Mouse (Mus musculus): ENCODE measurements around the gene Ap4s1. TPM values are rescaled to one million over a fixed set of nuclear protein-coding genes. Genes with fewer than 3 reads are reported as not detected.
A peak's percentile ranks its signal among the peaks of the same experiment; 100 is the strongest.
"Not testable (repeated sequence)": the region's sequence is repeated elsewhere in the genome, so short reads cannot be mapped to it uniquely, and the experiment has no call there.

Gene Ap4s1
- 37.8 and 38.5 TPM in 2 replicates for polyA plus RNA-seq (2014; fragmentation: Nextera tagmentation; extraction: Ambion mirVana)

DNA sequence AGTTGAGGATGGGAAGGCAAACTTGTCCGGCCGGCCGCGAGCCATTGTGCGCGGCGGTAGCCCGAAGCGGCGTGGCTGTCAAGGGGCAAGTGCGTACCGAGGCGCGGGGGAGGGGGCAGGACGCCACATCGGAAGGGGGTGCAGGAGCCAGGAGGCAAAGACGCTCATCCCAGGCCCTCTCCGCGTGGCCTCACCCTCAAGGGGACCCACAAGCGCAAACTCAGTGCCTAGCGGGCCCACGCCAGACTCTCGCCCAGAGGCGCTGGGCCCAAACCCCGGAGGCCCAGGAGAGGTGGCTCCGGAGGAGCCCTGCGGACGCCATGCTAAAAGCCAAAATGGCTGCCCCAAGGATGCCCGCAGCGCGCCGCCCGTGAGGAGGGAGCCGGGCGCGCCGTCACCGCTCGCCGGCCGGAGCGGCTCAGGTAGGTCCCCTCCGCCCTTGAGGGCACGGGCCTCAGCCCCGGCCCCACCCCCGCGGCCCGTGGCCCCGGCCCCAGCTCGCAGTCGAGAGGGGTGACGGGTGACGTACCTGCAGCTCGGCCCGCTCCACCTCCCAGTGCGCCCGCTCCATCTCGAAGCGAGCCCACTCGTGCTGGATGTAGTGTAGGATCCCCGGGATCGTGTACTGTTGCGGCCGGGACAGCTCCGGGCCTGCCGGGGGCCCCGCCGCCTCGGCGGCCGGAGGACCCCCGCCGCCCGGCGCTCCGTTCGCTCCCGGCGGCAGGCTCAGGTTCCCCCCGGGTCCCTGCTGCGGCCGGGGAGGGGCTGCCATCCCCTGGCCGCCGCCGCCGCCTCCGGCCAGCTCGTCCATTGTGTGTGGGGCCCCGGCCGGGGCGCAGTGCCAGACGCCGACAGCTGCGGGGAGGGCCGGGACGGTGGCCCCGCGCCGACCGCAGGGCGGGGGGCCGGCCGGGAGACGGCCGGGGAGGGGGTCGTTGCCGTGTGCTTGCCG is at the start of gene Ap4s1:
TSS of gene Ap4s1 (plus strand) at position 141 of the 952 bp plus-strand sequence.
- ATAC-seq (ENCODE audit: insufficient number of reproducible peaks, low FRiP score, low TSS enrichment, low read depth) = peak; percentile 83
- peak; percentile 82 for DNase-seq (ENCODE audit: low spot score)
- under 1% methylated on average over 88 of the region's 108 CpGs for WGBS
- H3K4me1 ChIP-seq (ENCODE audit: control insufficient read depth, insufficient read depth, low read length) = no peaks in the 10 kb centered on the region
- no peaks in the 10 kb centered on the region for H3K36me3 ChIP-seq (ENCODE audit: control insufficient read depth, insufficient read depth, low read length)
- H3K4me3 ChIP-seq (ENCODE audit: low read depth, low read length) = peak within 1 kb of the TSS; percentile 80
- H3K27me3 ChIP-seq (ENCODE audit: control insufficient read depth, insufficient read depth, low read length) = no peaks in the 10 kb centered on the region
- no peaks in the 10 kb centered on the region for H3K9me3 ChIP-seq (ENCODE audit: control insufficient read depth, low read length)
- peak within 1 kb of the TSS; percentile 68 for H3K4me2 ChIP-seq (ENCODE audit: low read depth, severe bottlenecking)
- peak within 1 kb of the TSS; percentile 99 for H3K9ac ChIP-seq (ENCODE audit: low read length)
- H3K27ac ChIP-seq (replicated peaks; ENCODE audit: low read depth, low read length) = peak within 1 kb of the TSS; percentile 100

DNA sequence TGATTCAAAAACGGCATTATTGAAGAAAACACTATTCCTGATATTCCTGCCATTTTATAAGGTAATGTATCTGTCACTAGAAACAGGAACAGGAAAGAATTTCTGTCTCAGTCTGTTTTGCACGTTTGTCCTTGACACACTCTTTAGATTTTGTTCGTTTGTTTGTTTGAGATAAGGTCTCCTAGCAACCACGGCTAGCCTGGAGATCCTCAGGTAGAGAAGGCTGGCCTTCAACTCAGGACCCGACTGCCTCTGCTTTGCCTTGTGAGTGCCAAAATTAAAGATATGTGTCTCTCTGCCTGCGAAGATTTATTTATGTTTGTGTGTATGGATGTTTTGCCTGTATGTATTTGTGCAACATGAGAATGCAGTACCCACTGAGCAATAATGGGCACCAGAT is 49.0 kb upstream of the Ap4s1 start:
- Histone ChIP-seq H3K27me3 (ENCODE audit: control insufficient read depth, insufficient read depth, low read length) (no peaks in the 10 kb centered on the region), H3K4me3 (ENCODE audit: low read depth, low read length) (no peak overlapping the region), H3K9ac (ENCODE audit: low read length) (no peak overlapping the region), H3K4me2 (ENCODE audit: low read depth, severe bottlenecking) (no peak overlapping the region), H3K36me3 (ENCODE audit: control insufficient read depth, insufficient read depth, low read length) (no peaks in the 10 kb centered on the region; the same call in 1 of the 2 replicates), H3K9me3 (ENCODE audit: control insufficient read depth, low read length) (no peaks in the 10 kb centered on the region), H3K4me1 (ENCODE audit: control insufficient read depth, insufficient read depth, low read length) (no peaks in the 10 kb centered on the region), H3K27ac (replicated peaks; ENCODE audit: low read depth, low read length) (no peak overlapping the region)
- no peak for ATAC-seq (ENCODE audit: insufficient number of reproducible peaks, low FRiP score, low TSS enrichment, low read depth)
- no peak for DNase-seq (ENCODE audit: low spot score)
- 52% methylated on average over 6 of the region's 6 CpGs for WGBS

DNA sequence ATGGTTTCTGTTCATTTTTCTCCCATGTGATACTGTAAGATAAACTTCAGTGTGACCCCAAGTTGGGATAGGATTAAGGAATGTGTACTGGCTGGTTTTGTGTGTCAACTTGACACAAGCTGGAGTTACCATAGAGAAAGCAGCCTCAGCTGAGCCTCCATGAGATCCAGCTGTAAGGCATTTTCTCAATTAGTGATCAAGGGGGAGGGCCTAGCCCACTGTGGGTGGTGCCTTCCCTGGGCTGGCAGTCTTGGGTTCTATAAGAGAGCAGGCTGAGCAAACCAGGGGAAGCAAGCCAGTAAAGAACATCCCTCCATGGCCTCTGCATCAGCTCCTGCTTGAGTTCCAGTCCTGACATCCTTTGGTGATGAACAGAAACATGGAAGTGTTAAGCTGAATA is 41.4 kb upstream of the Ap4s1 start:
- not testable (repeated sequence) for H3K36me3 ChIP-seq (ENCODE audit: control insufficient read depth, insufficient read depth, low read length)

DNA sequence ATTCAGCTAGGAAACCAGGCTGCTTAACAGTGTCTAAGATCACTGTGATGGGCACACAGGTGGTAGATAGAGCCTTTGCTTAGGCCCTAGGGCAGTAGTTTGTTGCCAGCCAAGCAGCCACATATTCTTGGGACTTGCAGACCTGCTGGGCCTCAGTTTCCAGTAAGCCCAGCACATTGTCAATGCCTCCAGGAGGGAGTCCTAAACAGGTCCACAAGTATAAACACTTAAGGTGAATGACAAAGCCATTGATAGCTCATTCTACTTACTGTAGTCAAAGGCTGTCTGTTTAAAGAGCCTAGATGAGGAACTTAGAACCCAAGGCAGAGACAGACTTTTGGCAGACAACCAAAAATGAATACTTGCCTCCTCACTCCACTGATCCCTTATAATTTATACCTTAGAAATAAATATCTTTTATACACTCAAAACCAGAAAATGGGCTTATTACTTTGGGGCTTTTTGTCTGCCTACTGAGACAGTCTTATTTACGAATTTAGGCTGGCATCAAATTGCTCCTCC is 34.8 kb upstream of the Ap4s1 start:
- no peak for ATAC-seq (ENCODE audit: insufficient number of reproducible peaks, low FRiP score, low TSS enrichment, low read depth)
- 84% methylated on average over 1 of the region's 1 CpGs for WGBS

More for the DNA sequence above, 41.4 kb upstream of the Ap4s1 start:
- not testable (repeated sequence) for ATAC-seq (ENCODE audit: insufficient number of reproducible peaks, low FRiP score, low TSS enrichment, low read depth); H3K9me3 ChIP-seq (ENCODE audit: control insufficient read depth, low read length); H3K27me3 ChIP-seq (ENCODE audit: control insufficient read depth, insufficient read depth, low read length); H3K4me2 ChIP-seq (ENCODE audit: low read depth, severe bottlenecking); H3K27ac ChIP-seq (replicated peaks; ENCODE audit: low read depth, low read length); H3K9ac ChIP-seq (ENCODE audit: low read length); H3K4me1 ChIP-seq (ENCODE audit: control insufficient read depth, insufficient read depth, low read length); DNase-seq (ENCODE audit: low spot score); H3K4me3 ChIP-seq (ENCODE audit: low read depth, low read length)

DNA sequence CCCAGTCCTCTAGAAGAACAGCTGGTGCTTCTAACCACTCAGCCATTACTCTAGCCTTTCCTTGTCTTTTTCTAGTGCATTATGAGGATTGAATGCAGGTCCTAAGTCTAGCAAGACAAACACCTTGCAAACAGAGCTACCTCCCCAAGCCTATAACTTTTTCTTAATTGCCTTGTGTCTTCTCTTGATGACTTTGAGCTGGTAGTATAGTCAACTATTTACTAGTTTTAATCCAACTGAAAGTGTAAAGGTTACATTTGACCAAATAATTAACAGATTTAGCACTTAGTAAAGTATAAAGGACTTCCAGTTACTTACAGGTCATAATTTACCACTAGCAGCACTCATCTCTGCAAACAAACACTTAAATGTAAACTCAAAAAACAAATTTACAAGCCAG is 27.8 kb upstream of the Ap4s1 start:
- DNase-seq (ENCODE audit: low spot score) = no peak
- Histone ChIP-seq H3K36me3 (ENCODE audit: control insufficient read depth, insufficient read depth, low read length) (no peaks in the 10 kb centered on the region), H3K27ac (replicated peaks; ENCODE audit: low read depth, low read length) (no peak overlapping the region), H3K9me3 (ENCODE audit: control insufficient read depth, low read length) (no peaks in the 10 kb centered on the region), H3K4me2 (ENCODE audit: low read depth, severe bottlenecking) (no peak overlapping the region), H3K9ac (ENCODE audit: low read length) (no peak overlapping the region), H3K4me3 (ENCODE audit: low read depth, low read length) (no peak overlapping the region), H3K27me3 (ENCODE audit: control insufficient read depth, insufficient read depth, low read length) (no peaks in the 10 kb centered on the region), H3K4me1 (ENCODE audit: control insufficient read depth, insufficient read depth, low read length) (no peaks in the 10 kb centered on the region; the same call in 1 of the 2 replicates)
- ATAC-seq (ENCODE audit: insufficient number of reproducible peaks, low FRiP score, low TSS enrichment, low read depth) = no peak

More for the DNA sequence above, 34.8 kb upstream of the Ap4s1 start:
- no peak overlapping the region for H3K4me3 ChIP-seq (ENCODE audit: low read depth, low read length)
- no peak overlapping the region for H3K27ac ChIP-seq (replicated peaks; ENCODE audit: low read depth, low read length)
- no peak overlapping the region for H3K4me2 ChIP-seq (ENCODE audit: low read depth, severe bottlenecking)
- peaks cover 4% of the 10 kb centered on the region; the same call in 1 of the 2 replicates for H3K36me3 ChIP-seq (ENCODE audit: control insufficient read depth, insufficient read depth, low read length)
- no peaks in the 10 kb centered on the region for H3K9me3 ChIP-seq (ENCODE audit: control insufficient read depth, low read length)
- H3K9ac ChIP-seq (ENCODE audit: low read length) = no peak overlapping the region
- H3K27me3 ChIP-seq (ENCODE audit: control insufficient read depth, insufficient read depth, low read length) = no peaks in the 10 kb centered on the region
- H3K4me1 ChIP-seq (ENCODE audit: control insufficient read depth, insufficient read depth, low read length) = no peaks in the 10 kb centered on the region
- DNase-seq (ENCODE audit: low spot score) = no peak

DNA sequence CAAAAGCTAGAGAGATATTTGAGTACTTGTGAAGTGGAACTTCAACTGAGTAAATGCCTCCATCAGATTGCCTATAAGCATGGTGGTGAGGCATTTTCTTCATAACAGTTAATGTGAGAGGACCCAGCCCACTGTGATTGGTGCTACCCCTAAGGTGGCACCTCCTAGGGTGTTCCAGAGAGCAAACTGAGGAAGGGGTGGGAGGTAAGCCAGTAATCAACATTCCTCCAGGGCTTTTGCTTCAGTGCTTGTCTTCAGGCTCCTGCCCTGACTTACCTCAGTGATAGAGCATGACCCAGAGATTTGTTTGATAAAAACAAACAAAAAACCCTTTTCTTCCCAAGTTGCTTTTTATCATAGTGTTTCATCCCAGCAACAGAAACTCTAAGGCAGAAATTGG is 26.9 kb upstream of the Ap4s1 start:
- H3K27ac ChIP-seq (replicated peaks; ENCODE audit: low read depth, low read length) = no peak overlapping the region
- no peaks in the 10 kb centered on the region for H3K27me3 ChIP-seq (ENCODE audit: control insufficient read depth, insufficient read depth, low read length)
- H3K9ac ChIP-seq (ENCODE audit: low read length) = no peak overlapping the region
- no peak overlapping the region for H3K4me3 ChIP-seq (ENCODE audit: low read depth, low read length)
- no peak for DNase-seq (ENCODE audit: low spot score)
- no peak for ATAC-seq (ENCODE audit: insufficient number of reproducible peaks, low FRiP score, low TSS enrichment, low read depth)
- no peaks in the 10 kb centered on the region; the same call in 1 of the 2 replicates for H3K4me1 ChIP-seq (ENCODE audit: control insufficient read depth, insufficient read depth, low read length)
- no peak overlapping the region for H3K4me2 ChIP-seq (ENCODE audit: low read depth, severe bottlenecking)
- H3K36me3 ChIP-seq (ENCODE audit: control insufficient read depth, insufficient read depth, low read length) = no peaks in the 10 kb centered on the region
- no peaks in the 10 kb centered on the region for H3K9me3 ChIP-seq (ENCODE audit: control insufficient read depth, low read length)

DNA sequence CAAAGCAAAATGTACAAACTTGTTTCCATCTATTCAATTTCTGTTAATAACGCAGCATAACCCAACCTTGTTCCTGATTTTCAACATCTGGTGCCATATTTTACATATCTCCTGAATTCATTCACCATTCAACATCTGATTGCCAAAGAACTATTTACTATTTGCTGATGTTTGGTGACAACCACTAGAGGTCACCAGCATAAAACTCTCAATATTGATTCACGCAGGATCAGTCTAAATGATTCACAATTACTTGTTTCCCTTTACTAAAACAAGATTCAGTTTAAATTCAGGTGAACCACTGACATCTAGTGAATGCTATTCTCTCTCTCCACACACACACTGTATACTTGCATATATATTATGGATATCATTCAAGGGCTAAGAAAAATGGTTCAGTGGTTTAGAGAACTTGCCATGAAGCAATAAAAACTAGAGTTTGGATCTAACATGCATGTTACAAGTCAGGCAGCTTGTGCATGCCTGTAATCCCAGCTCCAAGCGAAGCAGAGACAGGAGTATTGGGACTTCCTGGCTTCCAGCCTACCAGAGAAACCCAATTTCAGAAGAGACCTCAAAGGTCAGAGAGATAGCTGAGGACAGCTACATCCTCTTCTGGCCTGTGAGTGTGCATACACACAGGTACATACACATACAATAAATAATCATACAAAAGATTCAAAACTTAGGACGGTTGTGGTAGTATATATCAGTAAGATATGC is 24.0 kb upstream of the Ap4s1 start:
- Histone ChIP-seq H3K9ac (ENCODE audit: low read length) (no peak overlapping the region), H3K4me3 (ENCODE audit: low read depth, low read length) (no peak overlapping the region), H3K4me2 (ENCODE audit: low read depth, severe bottlenecking) (no peak overlapping the region), H3K27ac (replicated peaks; ENCODE audit: low read depth, low read length) (no peak overlapping the region), H3K27me3 (ENCODE audit: control insufficient read depth, insufficient read depth, low read length) (no peaks in the 10 kb centered on the region), H3K36me3 (ENCODE audit: control insufficient read depth, insufficient read depth, low read length) (no peaks in the 10 kb centered on the region), H3K4me1 (ENCODE audit: control insufficient read depth, insufficient read depth, low read length) (no peaks in the 10 kb centered on the region; the same call in 1 of the 2 replicates), H3K9me3 (ENCODE audit: control insufficient read depth, low read length) (no peaks in the 10 kb centered on the region)
- no peak for ATAC-seq (ENCODE audit: insufficient number of reproducible peaks, low FRiP score, low TSS enrichment, low read depth)
- no peak for DNase-seq (ENCODE audit: low spot score)
- WGBS = 86% methylated on average over 4 of the region's 4 CpGs

DNA sequence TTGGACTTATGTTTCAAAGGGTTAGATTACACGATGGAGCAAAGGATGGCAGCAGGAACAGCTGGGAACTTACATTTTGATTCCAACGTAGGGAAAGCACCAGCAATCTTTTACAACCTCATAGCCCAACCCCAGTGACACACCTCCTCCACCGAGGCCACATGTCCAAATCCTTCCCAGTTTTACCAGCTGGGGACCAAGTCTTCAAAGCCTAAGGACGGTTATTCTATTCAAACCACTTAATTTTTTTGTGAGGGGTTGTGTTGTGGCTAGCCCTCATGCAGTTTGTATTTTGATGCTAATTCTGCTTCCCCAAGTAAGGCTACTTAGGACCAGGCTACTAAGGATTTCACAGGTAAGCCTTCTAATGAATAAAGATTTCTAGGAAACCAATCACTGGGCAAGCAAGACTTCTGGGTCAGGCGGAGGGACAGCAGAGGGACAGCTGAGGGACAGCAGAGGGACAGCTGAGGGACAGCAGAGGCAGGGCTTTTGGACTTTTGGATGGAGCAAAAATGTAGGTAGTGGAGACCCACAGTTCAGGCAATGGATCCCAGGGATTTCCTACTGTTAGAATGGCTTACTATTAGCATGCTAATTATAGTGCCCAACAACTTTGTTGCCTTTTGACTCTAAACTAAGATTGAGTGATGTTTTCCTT is 19.5 kb upstream of the Ap4s1 start:
- DNase-seq (ENCODE audit: low spot score) (no peak), ATAC-seq (ENCODE audit: insufficient number of reproducible peaks, low FRiP score, low TSS enrichment, low read depth) (no peak)
- H3K4me3 ChIP-seq (ENCODE audit: low read depth, low read length) = no peak overlapping the region
- no peaks in the 10 kb centered on the region for H3K9me3 ChIP-seq (ENCODE audit: control insufficient read depth, low read length)
- H3K27ac ChIP-seq (replicated peaks; ENCODE audit: low read depth, low read length) = no peak overlapping the region
- H3K4me2 ChIP-seq (ENCODE audit: low read depth, severe bottlenecking) = no peak overlapping the region
- 30% methylated on average over 5 of the region's 5 CpGs for WGBS
- no peak overlapping the region for H3K9ac ChIP-seq (ENCODE audit: low read length)
- no peaks in the 10 kb centered on the region for H3K27me3 ChIP-seq (ENCODE audit: control insufficient read depth, insufficient read depth, low read length)
- H3K4me1 ChIP-seq (ENCODE audit: control insufficient read depth, insufficient read depth, low read length) = no peaks in the 10 kb centered on the region; the same call in 1 of the 2 replicates
- H3K36me3 ChIP-seq (ENCODE audit: control insufficient read depth, insufficient read depth, low read length) = no peaks in the 10 kb centered on the region; the same call in 1 of the 2 replicates

Measured in limb, embryonic 11.5 days (tissue).